In genomic region chr2:32237571-32237970, GRCm38 (mm10) we compare ENCODE assay signal across 8 mouse cellular contexts. TPM values are rescaled to one million over a fixed set of nuclear protein-coding genes. Genes with fewer than 3 reads are reported as not detected.
DNase-seq lines count a peak whose midpoint lies in the region; ATAC-seq and TF ChIP-seq lines count a peak whose summit lies in the region.

No protein-coding gene starts in this region.

- DNase-seq in cerebellum, adult 9-11 months: peak; percentile 46
- no peak for DNase-seq in cerebellum, adult 11 months
- DNase-seq in spleen, adult 2 months (ENCODE audit: low read depth in 1 of 2, low spot score in 2 of 2): no peak
- no peak for DNase-seq in spleen, postnatal 14 days (ENCODE audit: low spot score in 2 of 2)
- peak; percentile 7 for DNase-seq in limb, embryonic 14.5 days (ENCODE audit: low spot score)
- no peak for DNase-seq in ovary, adult 18-20 months (ENCODE audit: low spot score)

- 0 out of 2 replicates have a peak overlapping the region, but pooled peaks have one; percentile 78 for H3K4me3 ChIP-seq in spleen, adult 2 months (ENCODE audit: extremely low read depth, insufficient read depth, insufficient read length)
- peak overlapping the region; percentile 60 for H3K4me3 ChIP-seq in limb, embryonic 14.5 days (replicated peaks; ENCODE audit: low read length)
- H3K4me3 ChIP-seq in stomach, embryonic 16.5 days (replicated peaks; ENCODE audit: low read length): peak overlapping the region; percentile 73

- H3K27ac ChIP-seq in spleen, adult 2 months (ENCODE audit: insufficient read depth, low read length): no peak overlapping the region
- no peak overlapping the region for H3K27ac ChIP-seq in limb, embryonic 14.5 days (replicated peaks; ENCODE audit: low read depth, low read length)
- peak overlapping the region; percentile 82; the same call in 1 of the 2 replicates for H3K27ac ChIP-seq in stomach, embryonic 16.5 days (ENCODE audit: low read length)

- 50% methylated on average over 4 of the region's 4 CpGs for whole genome bisulfite sequencing in spleen, adult 2 months
- 44% methylated on average over 4 of the region's 4 CpGs for WGBS in limb, embryonic 14.5 days
- 34% methylated on average over 4 of the region's 4 CpGs for WGBS in stomach, embryonic 16.5 days

- peak overlapping the region; percentile 67; the same call in 1 of the 2 replicates for H3K9ac ChIP-seq in limb, embryonic 14.5 days (ENCODE audit: low read depth, low read length, severe bottlenecking)
- H3K9ac ChIP-seq in stomach, embryonic 16.5 days (ENCODE audit: low read length): peak overlapping the region; percentile 83

- no peak for TF ChIP-seq POLR2A in spleen, adult 2 months (IDR thresholded peaks at IDR 0.05; ENCODE audit: low read depth, low read length)
- TF ChIP-seq POLR2A in limb, embryonic 14.5 days (IDR thresholded peaks at IDR 0.05; ENCODE audit: borderline replicate concordance, extremely low read depth, insufficient read depth, insufficient read length): no peak

- H3K9me3 ChIP-seq in limb, embryonic 14.5 days (ENCODE audit: control insufficient read depth, low read length): no peaks in the 10 kb centered on the region
- no peaks in the 10 kb centered on the region for H3K9me3 ChIP-seq in stomach, embryonic 16.5 days (replicated peaks; ENCODE audit: control insufficient read depth, low read length)

- peaks cover 3% of the 10 kb centered on the region; the same call in 1 of the 2 replicates for H3K4me1 ChIP-seq in spleen, adult 2 months (ENCODE audit: control insufficient read depth, insufficient read depth, insufficient read length)
- H3K4me1 ChIP-seq in limb, embryonic 14.5 days (ENCODE audit: control insufficient read depth, insufficient read depth, low read length): peaks cover 18% of the 10 kb centered on the region
- H3K4me1 ChIP-seq in stomach, embryonic 16.5 days (ENCODE audit: control insufficient read depth, insufficient read depth, low read length): peaks cover 12% of the 10 kb centered on the region

- peak overlapping the region; percentile 74 for H3K4me2 ChIP-seq in limb, embryonic 14.5 days (replicated peaks; ENCODE audit: low read depth, low read length, severe bottlenecking)
- H3K4me2 ChIP-seq in stomach, embryonic 16.5 days (ENCODE audit: low read depth, low read length): peak overlapping the region; percentile 92

- no peak for ATAC-seq in limb, embryonic 14.5 days (ENCODE audit: low FRiP score, low read depth)
- no peak for ATAC-seq in stomach, embryonic 16.5 days (ENCODE audit: insufficient read depth, low FRiP score)
- ATAC-seq in cerebellum, adult (ENCODE audit: insufficient number of reproducible peaks, low FRiP score, low TSS enrichment): no peak

- no peaks in the 10 kb centered on the region for H3K27me3 ChIP-seq in spleen, adult 2 months (ENCODE audit: control insufficient read depth, insufficient read depth, low read length)
- no peaks in the 10 kb centered on the region for H3K27me3 ChIP-seq in limb, embryonic 14.5 days (ENCODE audit: control insufficient read depth, insufficient read depth, low read length)
- H3K27me3 ChIP-seq in stomach, embryonic 16.5 days (ENCODE audit: control insufficient read depth, insufficient read depth, low read length): no peaks in the 10 kb centered on the region

- TF ChIP-seq CTCF in spleen, adult 2 months (IDR thresholded peaks at IDR 0.05; ENCODE audit: extremely low read depth, insufficient read depth, insufficient read length, insufficient replicate concordance): no peak

- H3K36me3 ChIP-seq in spleen, adult 2 months (ENCODE audit: control insufficient read depth, insufficient read depth, low read length): no peaks in the 10 kb centered on the region
- peaks cover 26% of the 10 kb centered on the region for H3K36me3 ChIP-seq in limb, embryonic 14.5 days (ENCODE audit: control insufficient read depth, insufficient read depth, low read length)
- H3K36me3 ChIP-seq in stomach, embryonic 16.5 days (ENCODE audit: control insufficient read depth, insufficient read depth, low read length): peaks cover 5% of the 10 kb centered on the region; the same call in 1 of the 2 replicates

RNA-seq across cellular contexts. Expression of gene Pomt1, which starts 1.2 kb away (rescaled TPM):
- 13.7 and 15.7 TPM in 2 replicates for polyA plus RNA-seq in spleen, adult 2 months (2012; rRNA removed)
- 36.4 and 45.8 TPM in 2 replicates for polyA plus RNA-seq in limb, embryonic 14.5 days (2012; rRNA removed)
- 21.7 and 22.9 TPM in 2 replicates for polyA plus RNA-seq in limb, embryonic 14.5 days (2014; fragmentation: Nextera tagmentation; extraction: Ambion mirVana)
- polyA plus RNA-seq in stomach, embryonic 16.5 days (2015; fragmentation: Nextera tagmentation; extraction: Ambion mirVana): 23.6 and 24.0 TPM in 2 replicates

RNA-seq across cellular contexts. Expression of gene Uck1, which starts 22.4 kb away (rescaled TPM):
- 58.4 and 72.9 TPM in 2 replicates for polyA plus RNA-seq in spleen, adult 2 months (2012; rRNA removed)
- polyA plus RNA-seq in limb, embryonic 14.5 days (2012; rRNA removed): 64.8 and 69.4 TPM in 2 replicates
- polyA plus RNA-seq in limb, embryonic 14.5 days (2014; fragmentation: Nextera tagmentation; extraction: Ambion mirVana): 59.9 and 67.8 TPM in 2 replicates
- polyA plus RNA-seq in stomach, embryonic 16.5 days (2015; fragmentation: Nextera tagmentation; extraction: Ambion mirVana): 53.4 and 59.7 TPM in 2 replicates

RNA-seq across cellular contexts. Expression of gene Golga2, which starts 49.6 kb away (rescaled TPM):
- polyA plus RNA-seq in spleen, adult 2 months (2012; rRNA removed): 21.4 and 24.0 TPM in 2 replicates
- 56.4 and 63.1 TPM in 2 replicates for polyA plus RNA-seq in limb, embryonic 14.5 days (2012; rRNA removed)
- polyA plus RNA-seq in limb, embryonic 14.5 days (2014; fragmentation: Nextera tagmentation; extraction: Ambion mirVana): 32.4 and 33.3 TPM in 2 replicates
- 24.6 TPM in 2 replicates for polyA plus RNA-seq in stomach, embryonic 16.5 days (2015; fragmentation: Nextera tagmentation; extraction: Ambion mirVana)

RNA-seq across cellular contexts. Expression of gene Swi5, which starts 50.3 kb away (rescaled TPM):
- 60.5 and 63.4 TPM in 2 replicates for polyA plus RNA-seq in spleen, adult 2 months (2012; rRNA removed)
- polyA plus RNA-seq in limb, embryonic 14.5 days (2012; rRNA removed): 272 and 324 TPM in 2 replicates
- 221 and 244 TPM in 2 replicates for polyA plus RNA-seq in limb, embryonic 14.5 days (2014; fragmentation: Nextera tagmentation; extraction: Ambion mirVana)
- polyA plus RNA-seq in stomach, embryonic 16.5 days (2015; fragmentation: Nextera tagmentation; extraction: Ambion mirVana): 372 and 388 TPM in 2 replicates

Comparison
In these comparisons a context has a peak if more than half of its experiments do, and no peak if none do; other contexts are left out.
1. DNase-seq: peak in cerebellum, adult 9-11 months (single experiment) and limb, embryonic 14.5 days (single experiment); none in cerebellum, adult 11 months (single experiment), spleen, adult 2 months (0 of 2), spleen, postnatal 14 days (0 of 2) and ovary, adult 18-20 months (single experiment).
2. Peak in every context shown above with its lines, with median percentiles within 50 percentile points of each other: H3K4me3 ChIP-seq.